Mouse (Mus musculus) small intestine, adult 2 months (tissue): ENCODE measurements around the gene Zfp507.

Experiments used
- CTCF ChIP-seq: fragments of 200-500 bp; IDR thresholded peaks from 2 replicates; pipeline ENCODE4 v1.5.1; 2012; ENCODE audit warnings: low read depth, mild to moderate bottlenecking, control low read depth, inconsistent platforms, low read length, moderate library complexity, mixed read lengths; ENCODE audit not compliant: insufficient replicate concordance, insufficient read length; ENCODE audit errors: extremely low read depth
- POLR2A ChIP-seq: fragments of 200-500 bp; IDR thresholded peaks from 2 replicates; pipeline ENCODE4 v1.6.1; 2012; ENCODE audit warnings: low read depth, mild to moderate bottlenecking, control low read depth, inconsistent platforms, low read length, moderate library complexity

GRCm38 (mm10) chr7:35802906-35803595 is at the start of gene Zfp507:
- no peak for TF ChIP-seq CTCF
- peak; percentile 9; the same call in 1 of the 2 replicates for TF ChIP-seq POLR2A
